Mouse (Mus musculus) gastrocnemius, adult 18-20 months (tissue): ENCODE measurements around the gene Rnf10. TPM values are rescaled to one million over a fixed set of nuclear protein-coding genes. Genes with fewer than 3 reads are reported as not detected.

Source experiments
- DNase-seq: peaks from one replicate; pipeline ENCODE4 v3.0.0; 2021; ENCODE audit warnings: low spot score
- total RNA-seq, 2 experiments: library from RNA; stranded (reverse); gene quantifications; 2 replicates each; pipeline ENCODE4 v1.2.3; 2021

The Rnf10 gene
- total RNA-seq, 2 experiments from 2014 or later = 275 to 312 TPM

GRCm38 (mm10) chr5:115204562-115205311, 68.0 kb downstream of the Rnf10 start:
- peak; percentile 51 for DNase-seq

- DNase-seq = peak; percentile 48
Observed at GRCm38 (mm10) chr5:115203735-115204561, 68.8 kb downstream of the Rnf10 start.

GRCm38 (mm10) chr5:115194626-115195221, 78.0 kb downstream of the Rnf10 start:
- no peak for DNase-seq

- no peak for DNase-seq
Observed at GRCm38 (mm10) chr5:115193669-115194625, 78.8 kb downstream of the Rnf10 start, which contains the start of gene Cabp1. Cabp1 (minus strand) TSS chr5:115194381.

- peak; percentile 62 for DNase-seq
Observed at GRCm38 (mm10) chr5:115193226-115193625, 79.5 kb downstream of the Rnf10 start.

- DNase-seq = no peak
Observed at GRCm38 (mm10) chr5:115192828-115193195, 79.9 kb downstream of the Rnf10 start.

- no peak for DNase-seq
Observed at GRCm38 (mm10) chr5:115191880-115192827, 80.5 kb downstream of the Rnf10 start.

Other genes with a start within 250 kb of the Rnf10 start
- gene Gm10401, start 174.6 kb downstream of the Rnf10 start, total RNA-seq = not detected
- gene Acads, start 153.6 kb downstream of the Rnf10 start, total RNA-seq = 10 to 100 TPM; 74.2 to 75.3 TPM
- 10 to 100 TPM; 11.1 to 12.4 TPM for gene Unc119b, start 137.9 kb downstream of the Rnf10 start, total RNA-seq
- gene Mlec, start 114.7 kb downstream of the Rnf10 start, total RNA-seq = 100 to 1,000 TPM; 149 to 158 TPM
- 1 to 10 TPM in 1 of 2 experiments, under 1 TPM in 1; 0.50 to 1.2 TPM for gene Cabp1, start 78.5 kb downstream of the Rnf10 start, total RNA-seq
- gene Pop5, start 37.1 kb downstream of the Rnf10 start, total RNA-seq = 10 to 100 TPM; 34.9 to 39.3 TPM
- 10 to 100 TPM; 81.3 to 91.7 TPM for gene Coq5, start 6.8 kb upstream of the Rnf10 start, total RNA-seq
- 10 to 100 TPM; 44.1 to 75.5 TPM for gene Dynll1, start 28.1 kb upstream of the Rnf10 start, total RNA-seq
- 10 to 100 TPM in 1 of 2 experiments, 1 to 10 TPM in 1; 9.6 to 13.2 TPM for gene Srsf9, start 54.3 kb upstream of the Rnf10 start, total RNA-seq
- gene Gatc, start 68.3 kb upstream of the Rnf10 start, total RNA-seq = 10 to 100 TPM; 23.6 to 24.7 TPM
- gene Triap1, start 68.3 kb upstream of the Rnf10 start, total RNA-seq = 10 to 100 TPM; 18.2 to 18.3 TPM
- gene Cox6a1, start 76.1 kb upstream of the Rnf10 start, total RNA-seq = 10 to 100 TPM; 42.5 to 67.7 TPM
- gene Msi1, start 156.7 kb upstream of the Rnf10 start, total RNA-seq = under 1 TPM in 1 of 2 experiments, not detected in 1; 0.57 TPM
- not detected for gene Pla2g1b, start 193.4 kb upstream of the Rnf10 start, total RNA-seq
- gene Sirt4, start 211.8 kb upstream of the Rnf10 start, total RNA-seq = 10 to 100 TPM; 14.8 to 16.5 TPM
- 10 to 100 TPM; 87.2 to 94.2 TPM for gene Pxn, start 233.8 kb upstream of the Rnf10 start, total RNA-seq